Mouse (Mus musculus) forebrain, embryonic 12.5 days (tissue): ENCODE data around the gene Ddx39b. TPM values are rescaled to one million over a fixed set of nuclear protein-coding genes. Genes with fewer than 3 reads are reported as not detected.
"Not testable (repeated sequence)": the region's sequence is repeated elsewhere in the genome, so short reads cannot be mapped to it uniquely, and the experiment has no call there.

ENCODE experiments used
- ATAC-seq: fragments of 200-750 bp; cut with Nextera tagmentation; 2 replicates; pipeline ENCODE4 v1.8.0; 2017; ENCODE audit warnings: moderate TSS enrichment; ENCODE audit not compliant: low FRiP score
- H3K27ac ChIP-seq: fragments of 300-500 bp; sonication (generic); 2 replicates; pipeline ENCODE4 v1.5.1; 2016; ENCODE audit warnings: mild to moderate bottlenecking
- H3K27me3 ChIP-seq: fragments of 300-500 bp; sonication (generic); 2 replicates; pipeline ENCODE4 v1.6.1; 2016; ENCODE audit warnings: mild to moderate bottlenecking
- H3K36me3 ChIP-seq: fragments of 300-500 bp; sonication (generic); replicated peaks from 2 replicates; pipeline ENCODE4 v1.6.1; 2016; ENCODE audit warnings: mild to moderate bottlenecking
- H3K4me1 ChIP-seq: fragments of 300-500 bp; sonication (generic); 2 replicates; pipeline ENCODE4 v1.6.1; 2016
- H3K4me2 ChIP-seq: fragments of 300-500 bp; sonication (generic); 2 replicates; pipeline ENCODE4 v1.6.1; 2016; ENCODE audit warnings: mild to moderate bottlenecking, moderate library complexity
- H3K4me3 ChIP-seq: fragments of 300-500 bp; sonication (generic); replicated peaks from 2 replicates; pipeline ENCODE4 v1.5.1; 2016; ENCODE audit warnings: mild to moderate bottlenecking
- H3K9ac ChIP-seq: fragments of 300-500 bp; sonication (generic); 2 replicates; pipeline ENCODE4 v1.6.1; 2016; ENCODE audit warnings: mild to moderate bottlenecking
- H3K9me3 ChIP-seq: fragments of 300-500 bp; sonication (generic); 2 replicates; pipeline ENCODE4 v1.6.1; 2016
- WGBS: fragments of 180-500 bp; shearing (Covaris S2); methylation state at CpG from one replicate; pipeline ENCODE4 v1.1.7; 2016; 5-methylcytosine and 5-hydroxymethylcytosine counted together
- polyA plus RNA-seq: library from polyadenylated mRNA; unstranded; fragments of >200 nt; fragmentation: Nextera tagmentation; extraction: Ambion mirVana; gene quantifications from 2 replicates; pipeline ENCODE4 v1.2.1, GENCODE M21; 2016

The Ddx39b gene
- polyA plus RNA-seq, 1 experiment from 2014 or later = 614 TPM

- Histone ChIP-seq H3K9ac (no peak overlapping the region), H3K27ac (no peak overlapping the region), H3K9me3 (no peaks in the 10 kb centered on the region), H3K36me3 (peaks cover 71% of the 10 kb centered on the region), H3K27me3 (no peaks in the 10 kb centered on the region), H3K4me2 (no peak overlapping the region), H3K4me1 (no peaks in the 10 kb centered on the region), H3K4me3 (no peak overlapping the region)
- no peak for ATAC-seq
- 92% methylated on average over 4 of the region's 4 CpGs for WGBS
These were observed 16.9 kb upstream of the Ddx39b start for GRCm38 (mm10) chr17:35224641-35225040.

- ATAC-seq = no peak
- 96% methylated on average over 5 of the region's 5 CpGs for WGBS
- Histone ChIP-seq H3K4me3 (no peak overlapping the region), H3K9me3 (no peaks in the 10 kb centered on the region), H3K9ac (no peak overlapping the region), H3K36me3 (peaks cover 69% of the 10 kb centered on the region), H3K27me3 (no peaks in the 10 kb centered on the region), H3K27ac (no peak overlapping the region), H3K4me1 (no peaks in the 10 kb centered on the region), H3K4me2 (no peak overlapping the region)
These were observed 16.1 kb upstream of the Ddx39b start for GRCm38 (mm10) chr17:35225456-35225855.

DNA sequence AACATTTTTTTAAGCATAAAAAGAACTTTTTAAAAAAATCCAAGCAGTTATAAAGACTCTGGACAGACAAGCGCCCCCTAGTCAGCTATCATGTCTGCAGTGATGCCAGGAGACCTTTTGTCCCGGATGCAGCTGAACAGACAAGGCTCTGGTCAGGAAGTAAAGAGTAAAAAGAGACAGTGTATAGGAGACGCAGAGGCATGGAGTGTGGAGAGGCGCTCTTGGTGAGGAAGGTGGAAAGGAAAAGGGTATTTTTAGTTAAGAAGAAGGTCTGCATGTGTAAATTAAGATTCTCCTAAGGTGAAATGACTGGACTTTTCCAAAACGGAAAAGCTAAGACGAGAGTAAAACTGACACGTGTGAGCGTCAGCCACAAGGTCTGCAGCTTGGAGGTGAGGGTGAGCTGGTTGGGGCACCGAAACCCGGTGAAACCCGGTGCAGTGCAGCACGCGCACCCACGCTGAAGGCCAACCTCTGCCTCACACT, 14.9 kb upstream of the Ddx39b start:
- 90% methylated on average over 14 of the region's 14 CpGs for WGBS
- Histone ChIP-seq H3K27me3 (no peaks in the 10 kb centered on the region), H3K9me3 (no peaks in the 10 kb centered on the region), H3K4me3 (no peak overlapping the region), H3K4me2 (no peak overlapping the region), H3K4me1 (peaks cover under 1% of the 10 kb centered on the region), H3K27ac (no peak overlapping the region), H3K36me3 (peaks cover 73% of the 10 kb centered on the region), H3K9ac (no peak overlapping the region)
- no peak for ATAC-seq

GRCm38 (mm10) chr17:35231022-35231421, 10.5 kb upstream of the Ddx39b start:
- Histone ChIP-seq H3K9ac (no peak overlapping the region), H3K4me1 (peaks cover 24% of the 10 kb centered on the region), H3K4me3 (no peak overlapping the region), H3K27ac (no peak overlapping the region), H3K4me2 (no peak overlapping the region), H3K36me3 (peaks cover 59% of the 10 kb centered on the region), H3K9me3 (no peaks in the 10 kb centered on the region), H3K27me3 (no peaks in the 10 kb centered on the region)
- no peak for ATAC-seq
- 94% methylated on average over 10 of the region's 10 CpGs for WGBS

GRCm38 (mm10) chr17:35232043-35232442, 9.5 kb upstream of the Ddx39b start:
- no peak overlapping the region; the same call in 1 of the 2 replicates for H3K4me3 ChIP-seq

GRCm38 (mm10) chr17:35232659-35233058, 8.9 kb upstream of the Ddx39b start:
- Histone ChIP-seq H3K27me3 (no peaks in the 10 kb centered on the region), H3K4me2 (no peak overlapping the region), H3K9ac (no peak overlapping the region), H3K9me3 (no peaks in the 10 kb centered on the region), H3K4me1 (peaks cover 28% of the 10 kb centered on the region), H3K36me3 (peaks cover 46% of the 10 kb centered on the region), H3K4me3 (no peak overlapping the region), H3K27ac (no peak overlapping the region)
- WGBS = 93% methylated on average over 5 of the region's 5 CpGs
- no peak for ATAC-seq

More at GRCm38 (mm10) chr17:35232043-35232442, 9.5 kb upstream of the Ddx39b start:
- 16% methylated on average over 12 of the region's 12 CpGs for WGBS
- Histone ChIP-seq H3K27ac (no peak overlapping the region), H3K27me3 (no peaks in the 10 kb centered on the region), H3K4me1 (peaks cover 28% of the 10 kb centered on the region), H3K9ac (no peak overlapping the region), H3K36me3 (peaks cover 53% of the 10 kb centered on the region), H3K4me2 (no peak overlapping the region), H3K9me3 (no peaks in the 10 kb centered on the region)
- no peak for ATAC-seq

DNA sequence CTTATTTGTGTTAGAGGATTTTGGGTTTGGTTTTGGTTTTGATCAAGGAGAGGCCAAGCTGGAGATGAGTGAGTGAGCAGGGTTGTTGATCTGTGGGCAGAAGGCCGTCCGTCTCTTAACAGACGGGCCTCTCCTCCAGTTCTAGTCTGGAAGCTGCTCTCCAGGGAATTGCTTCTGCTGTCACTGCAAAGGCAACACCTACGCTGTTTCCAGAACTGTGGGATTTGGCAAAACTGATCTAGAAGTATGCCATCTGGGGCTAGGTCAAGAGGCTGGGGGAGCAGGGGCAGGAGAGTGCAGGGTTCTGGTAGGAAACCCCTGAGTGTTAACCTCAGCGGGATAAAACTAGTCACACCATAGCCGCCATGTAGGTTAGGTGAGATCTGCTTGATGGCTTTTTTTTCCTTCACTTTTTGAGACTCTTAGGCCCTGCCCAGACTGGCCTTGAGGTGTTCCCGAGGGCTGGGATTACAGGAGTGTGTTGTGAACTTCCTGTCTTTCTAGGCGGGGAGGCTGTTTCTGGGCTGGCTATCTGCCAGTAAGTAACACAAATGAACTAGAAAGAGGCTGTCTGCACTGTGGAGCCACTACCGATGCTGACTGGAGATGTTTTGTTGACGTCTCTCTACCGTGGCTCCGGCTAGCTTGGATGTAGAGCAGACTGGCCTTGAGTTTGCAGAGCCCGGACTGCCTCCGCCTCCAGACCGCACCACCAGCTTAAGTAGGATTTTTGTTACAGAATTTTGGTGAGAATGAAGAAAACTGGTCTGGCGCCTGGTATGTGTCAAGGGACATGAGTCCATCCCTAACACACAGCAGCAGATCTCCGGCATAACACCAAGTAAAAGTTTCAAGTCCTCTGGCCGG, 8.2 kb upstream of the Ddx39b start, which contains the start of gene Atp6v1g2:
Gene Atp6v1g2, plus strand, starts transcription at position 547 of the 867 bp plus-strand sequence.
- H3K9me3 ChIP-seq = no peaks in the 10 kb centered on the region
- H3K27me3 ChIP-seq = no peaks in the 10 kb centered on the region
- 89% methylated on average over 18 of the region's 18 CpGs for WGBS
- H3K4me3 ChIP-seq = peak within 1 kb of the TSS; percentile 55
- peak within 1 kb of the TSS; percentile 96 for H3K27ac ChIP-seq
- peaks cover 39% of the 10 kb centered on the region for H3K36me3 ChIP-seq
- H3K4me2 ChIP-seq = peak within 1 kb of the TSS; percentile 88
- peak within 1 kb of the TSS; percentile 33; the same call in 1 of the 2 replicates for H3K9ac ChIP-seq
- ATAC-seq = no peak
- H3K4me1 ChIP-seq = peaks cover 28% of the 10 kb centered on the region

DNA sequence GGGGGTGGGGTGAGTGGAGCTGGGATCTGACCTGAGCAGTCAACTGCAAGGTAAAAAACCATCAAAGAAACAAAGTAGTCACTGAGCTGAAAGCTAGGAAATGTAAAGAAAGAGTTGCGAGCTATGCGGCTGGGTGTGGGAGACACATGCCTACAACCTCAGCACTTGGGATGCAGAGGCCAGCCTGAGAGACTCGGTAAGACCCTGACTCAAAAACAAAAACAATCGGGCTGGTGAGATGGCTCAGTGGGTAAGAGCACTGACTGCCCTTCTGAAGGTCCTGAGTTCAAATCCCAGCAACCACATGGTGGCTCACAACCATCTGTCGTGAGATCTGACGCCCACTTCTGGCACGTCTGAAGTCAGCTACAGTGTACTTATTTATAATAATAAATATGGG, 7.5 kb upstream of the Ddx39b start:
- ATAC-seq, H3K27me3 ChIP-seq, H3K4me3 ChIP-seq, H3K9ac ChIP-seq, H3K9me3 ChIP-seq: not testable (repeated sequence)
- peaks cover 32% of the 10 kb centered on the region for H3K36me3 ChIP-seq
- peak overlapping the region; percentile 88 for H3K4me2 ChIP-seq
- peaks cover 28% of the 10 kb centered on the region for H3K4me1 ChIP-seq
- 89% methylated on average over 7 of the region's 7 CpGs for WGBS
- H3K27ac ChIP-seq = peak overlapping the region; percentile 50; the same call in 1 of the 2 replicates

DNA sequence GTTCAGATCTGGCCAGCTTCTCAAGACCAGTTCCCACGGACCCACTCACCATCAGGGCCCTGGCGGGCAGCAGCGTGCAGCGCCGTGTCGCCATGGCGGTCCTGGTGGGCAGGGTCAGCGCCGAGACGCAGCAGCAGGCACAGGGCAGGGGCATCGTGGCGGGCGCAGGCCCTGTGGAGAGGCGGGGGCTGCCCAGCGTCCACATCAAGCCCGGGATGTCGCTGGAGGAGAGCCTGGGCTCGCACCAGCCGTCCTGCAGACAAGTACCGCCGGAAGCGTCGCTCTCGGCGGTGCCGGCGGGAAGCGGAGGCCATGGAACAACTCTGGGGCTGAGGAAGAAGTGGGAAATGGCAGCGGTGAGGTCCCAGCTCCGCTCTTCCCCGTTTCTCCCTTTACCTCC, 6.6 kb upstream of the Ddx39b start:
- Histone ChIP-seq H3K9ac (peak overlapping the region; percentile 81), H3K9me3 (no peaks in the 10 kb centered on the region), H3K4me1 (peaks cover 28% of the 10 kb centered on the region), H3K4me3 (peak overlapping the region; percentile 55), H3K27ac (peak overlapping the region; percentile 96), H3K27me3 (no peaks in the 10 kb centered on the region), H3K4me2 (peak overlapping the region; percentile 88), H3K36me3 (peaks cover 24% of the 10 kb centered on the region)
- 10% methylated on average over 31 of the region's 31 CpGs for WGBS
- no peak for ATAC-seq

DNA sequence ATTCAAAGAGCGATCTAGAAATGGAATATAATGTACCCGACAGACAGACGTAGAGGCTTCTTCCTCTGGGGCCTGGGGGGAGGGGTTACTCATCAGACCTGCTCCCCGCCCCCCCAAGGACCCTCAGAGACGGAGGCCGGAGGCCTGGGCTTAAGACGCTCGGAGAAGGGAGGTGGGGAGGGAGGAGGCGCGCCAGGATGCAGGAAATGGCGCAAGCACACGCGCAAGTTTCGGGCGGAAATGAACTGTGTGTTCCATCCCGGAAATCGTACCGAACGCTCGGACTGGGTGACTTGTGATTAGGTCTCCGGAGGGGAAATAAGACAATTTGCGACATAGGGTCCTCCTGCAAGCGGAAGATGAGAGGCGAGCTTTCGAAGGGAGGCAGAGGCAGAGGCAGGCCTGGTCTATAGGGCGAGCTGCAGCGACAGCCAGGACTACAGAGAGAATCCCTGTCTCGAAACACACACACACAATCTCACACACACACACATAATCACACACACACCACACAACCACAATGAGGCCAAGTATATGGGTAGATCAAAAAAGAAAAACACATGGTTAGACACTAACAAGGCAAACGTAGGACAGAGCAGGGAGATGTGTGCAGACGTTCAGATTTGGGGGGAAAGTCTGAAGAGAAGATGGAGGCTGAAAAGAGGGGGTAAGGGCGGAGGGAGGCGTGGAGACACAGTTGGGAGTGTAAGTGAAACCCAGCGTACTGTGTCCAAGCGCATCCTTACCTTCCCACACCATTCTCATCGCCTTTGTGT, 5.7 kb upstream of the Ddx39b start, which contains the start of gene Nfkbil1:
Gene Nfkbil1, minus strand, starts transcription at position 179 of the 776 bp plus-strand sequence.
- H3K27ac ChIP-seq = peak within 1 kb of the TSS; percentile 96
- H3K4me2 ChIP-seq = peak within 1 kb of the TSS; percentile 88
- no peaks in the 10 kb centered on the region for H3K9me3 ChIP-seq
- H3K27me3 ChIP-seq = no peaks in the 10 kb centered on the region
- H3K4me1 ChIP-seq = peaks cover 37% of the 10 kb centered on the region
- peak within 1 kb of the TSS; percentile 55 for H3K4me3 ChIP-seq
- peak; percentile 82 for ATAC-seq
- peaks cover 17% of the 10 kb centered on the region for H3K36me3 ChIP-seq
- WGBS = under 1% methylated on average over 35 of the region's 35 CpGs
- peak within 1 kb of the TSS; percentile 81 for H3K9ac ChIP-seq

GRCm38 (mm10) chr17:35236390-35236746, 5.2 kb upstream of the Ddx39b start:
- H3K27me3 ChIP-seq = no peaks in the 10 kb centered on the region
- H3K27ac ChIP-seq = peak overlapping the region; percentile 96
- H3K9ac ChIP-seq = peak overlapping the region; percentile 81
- H3K4me2 ChIP-seq = peak overlapping the region; percentile 88
- H3K4me3 ChIP-seq = peak overlapping the region; percentile 55
- peak; percentile 76 for ATAC-seq
- under 1% methylated on average over 18 of the region's 18 CpGs for WGBS
- peaks cover 39% of the 10 kb centered on the region for H3K4me1 ChIP-seq
- H3K9me3 ChIP-seq = no peaks in the 10 kb centered on the region
- peaks cover 12% of the 10 kb centered on the region; the same call in 1 of the 2 replicates for H3K36me3 ChIP-seq

DNA sequence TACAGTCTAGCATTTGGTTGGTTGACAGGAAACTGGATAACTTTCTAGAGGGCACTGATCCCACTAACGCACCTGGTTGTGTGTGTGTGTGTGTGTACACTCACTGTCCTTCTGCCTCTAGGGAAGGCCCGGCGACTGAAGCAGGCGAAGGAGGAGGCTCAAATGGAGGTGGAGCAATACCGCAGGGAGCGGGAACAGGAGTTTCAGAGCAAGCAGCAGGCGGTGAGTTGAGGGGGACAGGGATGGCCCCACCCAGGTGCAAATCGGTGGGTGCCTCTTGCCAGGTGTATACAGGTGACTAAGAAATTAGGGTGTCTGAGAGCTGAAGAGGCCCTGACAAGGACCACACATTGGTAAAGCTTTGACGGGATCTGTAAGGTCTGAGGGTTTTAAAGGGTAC, 4.5 kb upstream of the Ddx39b start:
- ATAC-seq = no peak
- Histone ChIP-seq H3K4me3 (peak overlapping the region; percentile 55), H3K9me3 (no peaks in the 10 kb centered on the region), H3K36me3 (0 out of 2 replicates have a peak, but pooled peaks cover 11% of the 10 kb centered on the region), H3K27me3 (no peaks in the 10 kb centered on the region), H3K9ac (peak overlapping the region; percentile 81; the same call in 1 of the 2 replicates), H3K4me2 (peak overlapping the region; percentile 88), H3K27ac (no peak overlapping the region), H3K4me1 (peaks cover 34% of the 10 kb centered on the region)
- 84% methylated on average over 9 of the region's 9 CpGs for WGBS
